Mouse (Mus musculus): ENCODE measurements around the gene Osbpl8. TPM values are rescaled to one million over a fixed set of nuclear protein-coding genes. Genes with fewer than 3 reads are reported as not detected.
A peak's percentile ranks its signal among the peaks of the same experiment; 100 is the strongest.

The Osbpl8 gene
- polyA plus RNA-seq, 1 experiment from 2014 or later = 3.0 TPM

GRCm38 (mm10) chr10:111242677-111243076, 78.1 kb downstream of the Osbpl8 start:
- Histone ChIP-seq H3K4me3 (ENCODE audit: low read length) (no peak overlapping the region), H3K4me1 (ENCODE audit: control insufficient read depth, insufficient read depth, low read length) (0 out of 2 replicates have a peak, but pooled peaks cover 1% of the 10 kb centered on the region), H3K9me3 (ENCODE audit: control insufficient read depth, low read length) (no peaks in the 10 kb centered on the region), H3K4me2 (ENCODE audit: low read depth, low read length) (no peak overlapping the region), H3K27ac (ENCODE audit: low read length) (no peak overlapping the region), H3K9ac (ENCODE audit: low read depth, low read length) (no peak overlapping the region), H3K36me3 (ENCODE audit: control insufficient read depth, insufficient read depth, low read length) (no peaks in the 10 kb centered on the region), H3K27me3 (replicated peaks; ENCODE audit: control insufficient read depth, insufficient read depth, low read length) (no peaks in the 10 kb centered on the region)
- no peak for ATAC-seq
- 83% methylated on average over 7 of the region's 7 CpGs for WGBS

GRCm38 (mm10) chr10:111247609-111248008, 83.1 kb downstream of the Osbpl8 start:
- Histone ChIP-seq H3K9me3 (ENCODE audit: control insufficient read depth, low read length) (no peaks in the 10 kb centered on the region), H3K4me2 (ENCODE audit: low read depth, low read length) (no peak overlapping the region)
- WGBS = 55% methylated on average over 4 of the region's 4 CpGs

GRCm38 (mm10) chr10:111248177-111248576, 83.6 kb downstream of the Osbpl8 start:
- Histone ChIP-seq H3K4me3 (ENCODE audit: low read length) (no peak overlapping the region), H3K4me1 (ENCODE audit: control insufficient read depth, insufficient read depth, low read length) (0 out of 2 replicates have a peak, but pooled peaks cover 2% of the 10 kb centered on the region), H3K36me3 (ENCODE audit: control insufficient read depth, insufficient read depth, low read length) (no peaks in the 10 kb centered on the region), H3K27ac (ENCODE audit: low read length) (no peak overlapping the region), H3K27me3 (replicated peaks; ENCODE audit: control insufficient read depth, insufficient read depth, low read length) (no peaks in the 10 kb centered on the region), H3K9me3 (ENCODE audit: control insufficient read depth, low read length) (no peaks in the 10 kb centered on the region), H3K9ac (ENCODE audit: low read depth, low read length) (no peak overlapping the region), H3K4me2 (ENCODE audit: low read depth, low read length) (no peak overlapping the region)
- no peak for ATAC-seq
- WGBS = 46% methylated on average over 6 of the region's 6 CpGs

More at GRCm38 (mm10) chr10:111247609-111248008, 83.1 kb downstream of the Osbpl8 start:
- Histone ChIP-seq H3K27ac (ENCODE audit: low read length) (no peak overlapping the region), H3K4me3 (ENCODE audit: low read length) (no peak overlapping the region), H3K36me3 (ENCODE audit: control insufficient read depth, insufficient read depth, low read length) (no peaks in the 10 kb centered on the region), H3K27me3 (replicated peaks; ENCODE audit: control insufficient read depth, insufficient read depth, low read length) (no peaks in the 10 kb centered on the region), H3K4me1 (ENCODE audit: control insufficient read depth, insufficient read depth, low read length) (0 out of 2 replicates have a peak, but pooled peaks cover 2% of the 10 kb centered on the region), H3K9ac (ENCODE audit: low read depth, low read length) (no peak overlapping the region)
- no peak for ATAC-seq

GRCm38 (mm10) chr10:111250192-111250591, 85.6 kb downstream of the Osbpl8 start:
- ATAC-seq = no peak
- no peak overlapping the region for H3K4me3 ChIP-seq (ENCODE audit: low read length)
- 0 out of 2 replicates have a peak, but pooled peaks cover 2% of the 10 kb centered on the region for H3K4me1 ChIP-seq (ENCODE audit: control insufficient read depth, insufficient read depth, low read length)
- no peak overlapping the region for H3K4me2 ChIP-seq (ENCODE audit: low read depth, low read length)
- no peaks in the 10 kb centered on the region for H3K9me3 ChIP-seq (ENCODE audit: control insufficient read depth, low read length)
- H3K27ac ChIP-seq (ENCODE audit: low read length) = no peak overlapping the region
- no peaks in the 10 kb centered on the region for H3K36me3 ChIP-seq (ENCODE audit: control insufficient read depth, insufficient read depth, low read length)
- WGBS = 87% methylated on average over 4 of the region's 4 CpGs
- no peaks in the 10 kb centered on the region for H3K27me3 ChIP-seq (replicated peaks; ENCODE audit: control insufficient read depth, insufficient read depth, low read length)
- no peak overlapping the region for H3K9ac ChIP-seq (ENCODE audit: low read depth, low read length)

- H3K36me3 ChIP-seq (ENCODE audit: control insufficient read depth, insufficient read depth, low read length) = no peaks in the 10 kb centered on the region
- H3K27me3 ChIP-seq (replicated peaks; ENCODE audit: control insufficient read depth, insufficient read depth, low read length) = no peaks in the 10 kb centered on the region
- H3K9me3 ChIP-seq (ENCODE audit: control insufficient read depth, low read length) = no peaks in the 10 kb centered on the region
- WGBS = 75% methylated on average over 5 of the region's 5 CpGs
- H3K4me1 ChIP-seq (ENCODE audit: control insufficient read depth, insufficient read depth, low read length) = 0 out of 2 replicates have a peak, but pooled peaks cover 2% of the 10 kb centered on the region
- no peak overlapping the region for H3K27ac ChIP-seq (ENCODE audit: low read length)
- H3K4me3 ChIP-seq (ENCODE audit: low read length) = no peak overlapping the region
- H3K4me2 ChIP-seq (ENCODE audit: low read depth, low read length) = no peak overlapping the region
- no peak overlapping the region for H3K9ac ChIP-seq (ENCODE audit: low read depth, low read length)
- ATAC-seq = no peak
Observed at GRCm38 (mm10) chr10:111251666-111252065, 87.1 kb downstream of the Osbpl8 start.

GRCm38 (mm10) chr10:111255228-111255627, 90.7 kb downstream of the Osbpl8 start:
- no peaks in the 10 kb centered on the region for H3K36me3 ChIP-seq (ENCODE audit: control insufficient read depth, insufficient read depth, low read length)
- no peak overlapping the region for H3K4me3 ChIP-seq (ENCODE audit: low read length)
- no peak overlapping the region for H3K9ac ChIP-seq (ENCODE audit: low read depth, low read length)
- WGBS = 90% methylated on average over 6 of the region's 6 CpGs
- ATAC-seq = no peak
- H3K4me1 ChIP-seq (ENCODE audit: control insufficient read depth, insufficient read depth, low read length) = no peaks in the 10 kb centered on the region
- no peaks in the 10 kb centered on the region for H3K9me3 ChIP-seq (ENCODE audit: control insufficient read depth, low read length)
- no peaks in the 10 kb centered on the region for H3K27me3 ChIP-seq (replicated peaks; ENCODE audit: control insufficient read depth, insufficient read depth, low read length)
- no peak overlapping the region for H3K4me2 ChIP-seq (ENCODE audit: low read depth, low read length)
- H3K27ac ChIP-seq (ENCODE audit: low read length) = no peak overlapping the region

- no peak overlapping the region for H3K4me2 ChIP-seq (ENCODE audit: low read depth, low read length)
- 90% methylated on average over 3 of the region's 3 CpGs for WGBS
- no peaks in the 10 kb centered on the region for H3K36me3 ChIP-seq (ENCODE audit: control insufficient read depth, insufficient read depth, low read length)
- no peak overlapping the region for H3K9ac ChIP-seq (ENCODE audit: low read depth, low read length)
- H3K4me1 ChIP-seq (ENCODE audit: control insufficient read depth, insufficient read depth, low read length) = no peaks in the 10 kb centered on the region
- no peak overlapping the region for H3K27ac ChIP-seq (ENCODE audit: low read length)
- no peak for ATAC-seq
- H3K9me3 ChIP-seq (ENCODE audit: control insufficient read depth, low read length) = no peaks in the 10 kb centered on the region
- H3K4me3 ChIP-seq (ENCODE audit: low read length) = no peak overlapping the region
- no peaks in the 10 kb centered on the region for H3K27me3 ChIP-seq (replicated peaks; ENCODE audit: control insufficient read depth, insufficient read depth, low read length)
Observed at GRCm38 (mm10) chr10:111256156-111256555, 91.6 kb downstream of the Osbpl8 start.

GRCm38 (mm10) chr10:111257358-111257757, 92.8 kb downstream of the Osbpl8 start:
- no peak for ATAC-seq
- Histone ChIP-seq H3K9me3 (ENCODE audit: control insufficient read depth, low read length) (no peaks in the 10 kb centered on the region), H3K27ac (ENCODE audit: low read length) (no peak overlapping the region), H3K36me3 (ENCODE audit: control insufficient read depth, insufficient read depth, low read length) (no peaks in the 10 kb centered on the region), H3K27me3 (replicated peaks; ENCODE audit: control insufficient read depth, insufficient read depth, low read length) (no peaks in the 10 kb centered on the region), H3K4me3 (ENCODE audit: low read length) (no peak overlapping the region), H3K9ac (ENCODE audit: low read depth, low read length) (no peak overlapping the region), H3K4me2 (ENCODE audit: low read depth, low read length) (no peak overlapping the region), H3K4me1 (ENCODE audit: control insufficient read depth, insufficient read depth, low read length) (no peaks in the 10 kb centered on the region)
- 78% methylated on average over 3 of the region's 3 CpGs for WGBS

- no peaks in the 10 kb centered on the region for H3K27me3 ChIP-seq (replicated peaks; ENCODE audit: control insufficient read depth, insufficient read depth, low read length)
- H3K9ac ChIP-seq (ENCODE audit: low read depth, low read length) = no peak overlapping the region
- no peak for ATAC-seq
- H3K4me3 ChIP-seq (ENCODE audit: low read length) = no peak overlapping the region
- WGBS = 82% methylated on average over 3 of the region's 3 CpGs
- no peaks in the 10 kb centered on the region for H3K9me3 ChIP-seq (ENCODE audit: control insufficient read depth, low read length)
- H3K4me2 ChIP-seq (ENCODE audit: low read depth, low read length) = no peak overlapping the region
- no peaks in the 10 kb centered on the region for H3K4me1 ChIP-seq (ENCODE audit: control insufficient read depth, insufficient read depth, low read length)
- no peak overlapping the region for H3K27ac ChIP-seq (ENCODE audit: low read length)
- H3K36me3 ChIP-seq (ENCODE audit: control insufficient read depth, insufficient read depth, low read length) = no peaks in the 10 kb centered on the region
Observed at GRCm38 (mm10) chr10:111258256-111258655, 93.7 kb downstream of the Osbpl8 start.

GRCm38 (mm10) chr10:111271687-111272086, 107.1 kb downstream of the Osbpl8 start:
- no peak overlapping the region for H3K27ac ChIP-seq (ENCODE audit: low read length)
- ATAC-seq = peak; percentile 77
- H3K27me3 ChIP-seq (replicated peaks; ENCODE audit: control insufficient read depth, insufficient read depth, low read length) = no peaks in the 10 kb centered on the region
- H3K36me3 ChIP-seq (ENCODE audit: control insufficient read depth, insufficient read depth, low read length) = no peaks in the 10 kb centered on the region
- H3K4me2 ChIP-seq (ENCODE audit: low read depth, low read length) = no peak overlapping the region
- H3K9ac ChIP-seq (ENCODE audit: low read depth, low read length) = no peak overlapping the region
- H3K4me3 ChIP-seq (ENCODE audit: low read length) = no peak overlapping the region
- no peaks in the 10 kb centered on the region for H3K9me3 ChIP-seq (ENCODE audit: control insufficient read depth, low read length)
- 78% methylated on average over 15 of the region's 15 CpGs for WGBS
- no peaks in the 10 kb centered on the region for H3K4me1 ChIP-seq (ENCODE audit: control insufficient read depth, insufficient read depth, low read length)
